Mouse (Mus musculus) cerebellum, postnatal 14 days (tissue): Measurements from ENCODE around the gene Usp30.

ENCODE experiments used
- DNase-seq, 2 experiments: peaks; one replicate each; pipeline ENCODE4 v3.0.0; 2021; ENCODE audit warnings: mixed read lengths in 2 of 2

The Usp30 gene

GRCm38 (mm10) chr5:114129550-114130210 lies 64.4 kb downstream of the Usp30 start:
- no peak for DNase-seq

GRCm38 (mm10) chr5:114130211-114130605 lies 64.9 kb downstream of the Usp30 start, which contains the start of gene Ung:
Gene Ung, plus strand, starts transcription at chr5:114130386.
- DNase-seq: peak; percentile 76 to 83

- DNase-seq: peak; percentile 97
Observed at GRCm38 (mm10) chr5:114130698-114131520, 65.6 kb downstream of the Usp30 start.

DNA sequence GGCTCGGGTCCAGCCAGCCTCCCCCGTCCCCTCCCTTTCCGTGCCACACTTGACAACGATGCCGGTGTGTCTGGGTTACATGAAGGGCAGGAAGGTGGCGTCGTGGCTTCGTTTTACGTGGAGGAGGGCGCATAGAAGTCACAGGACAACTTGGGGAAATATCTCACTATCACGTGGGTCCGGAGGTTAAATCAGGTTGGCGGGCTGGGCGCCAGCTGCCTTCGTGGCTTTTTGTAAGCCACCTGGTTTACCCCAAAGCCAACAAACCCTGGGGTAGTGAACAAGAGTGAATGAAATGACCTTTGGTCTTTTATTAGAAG lies 66.2 kb downstream of the Usp30 start:
- peak; percentile 73 to 81 for DNase-seq

GRCm38 (mm10) chr5:114132841-114133240 lies 67.6 kb downstream of the Usp30 start:
- no peak for DNase-seq

DNA sequence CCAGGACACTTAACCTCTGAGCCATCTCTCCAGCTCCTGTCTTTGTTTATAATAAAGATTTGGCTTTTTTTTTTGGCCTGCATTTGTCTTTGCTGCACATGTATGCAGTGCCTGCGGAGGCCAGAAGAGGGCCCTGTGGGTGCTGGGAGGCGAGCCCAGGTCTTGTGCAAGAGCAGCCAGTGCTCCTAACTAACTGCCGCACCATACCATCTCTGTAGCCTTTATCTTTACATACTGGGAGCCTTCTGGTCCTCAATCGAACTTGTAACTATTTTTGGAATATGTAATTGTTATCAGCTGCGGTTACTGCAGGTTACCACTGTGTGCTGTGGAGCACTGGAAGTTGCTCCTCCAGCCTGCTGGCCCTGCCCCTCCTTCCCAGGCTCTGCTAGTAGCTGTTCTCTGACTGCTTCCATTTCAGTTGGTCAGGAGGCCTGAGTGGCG lies 68.9 kb downstream of the Usp30 start:
- peak; percentile 58 to 82 for DNase-seq

DNA sequence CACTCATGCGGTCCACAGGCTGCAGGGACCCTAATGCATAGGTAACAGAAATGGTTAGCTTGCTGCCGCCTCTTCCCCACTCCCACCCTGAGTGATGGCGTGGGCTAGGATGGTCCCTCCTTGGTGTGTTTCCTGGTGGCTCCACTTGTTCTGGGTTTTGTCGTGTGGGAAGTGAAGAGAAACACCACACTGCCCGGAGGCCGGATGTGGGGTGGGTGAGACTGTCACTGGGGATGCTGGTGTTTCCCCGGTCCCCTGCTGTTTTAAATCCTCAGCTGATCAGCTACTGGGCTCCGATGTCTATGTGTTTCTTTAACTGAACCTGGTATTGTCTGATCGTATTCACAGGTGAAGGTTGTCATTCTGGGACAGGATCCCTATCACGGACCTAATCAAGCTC lies 70.3 kb downstream of the Usp30 start:
- no peak for DNase-seq

DNA sequence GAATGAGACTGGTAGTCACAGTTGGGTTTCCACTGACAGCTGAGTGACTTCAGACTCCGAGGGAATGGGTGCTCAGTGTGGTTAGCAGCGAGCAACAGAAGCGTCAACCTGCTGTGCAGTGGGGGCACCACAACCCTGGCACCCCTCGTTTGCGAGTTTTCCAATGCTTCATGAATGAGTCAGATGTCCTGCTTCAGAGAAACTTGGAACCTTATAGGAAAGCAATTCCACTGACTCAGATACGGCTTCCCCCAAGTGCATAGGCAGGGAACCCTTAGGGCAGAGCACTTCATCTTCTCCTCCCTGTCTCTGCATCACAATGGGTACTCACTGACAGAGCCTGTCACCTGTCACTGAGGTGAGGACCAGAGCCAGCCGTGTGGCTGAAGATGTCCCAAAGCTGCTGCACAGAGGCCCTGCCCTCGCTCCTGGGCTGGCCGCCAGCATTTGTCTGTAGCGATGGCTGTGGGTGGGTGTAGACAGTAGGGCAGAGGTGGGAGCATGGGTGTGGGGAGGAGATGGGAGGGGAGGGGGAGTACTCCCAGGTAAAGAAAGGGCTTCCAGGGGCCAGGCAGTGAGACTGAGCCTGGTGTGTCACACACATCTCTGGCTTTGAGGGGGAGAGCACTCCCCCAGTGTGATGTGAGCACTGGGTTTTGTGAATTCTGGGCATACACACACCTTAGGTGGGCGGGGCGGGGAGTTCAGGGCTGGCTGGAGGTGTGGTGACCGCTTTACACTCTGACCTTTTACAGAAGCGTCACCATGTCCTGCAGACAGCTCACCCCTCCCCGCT lies 72.4 kb downstream of the Usp30 start:
- no peak for DNase-seq

GRCm38 (mm10) chr5:114138277-114139164 lies 73.3 kb downstream of the Usp30 start:
- no peak for DNase-seq

GRCm38 (mm10) chr5:114139175-114139574 lies 73.9 kb downstream of the Usp30 start:
- DNase-seq: peak; percentile 67 to 85

DNA sequence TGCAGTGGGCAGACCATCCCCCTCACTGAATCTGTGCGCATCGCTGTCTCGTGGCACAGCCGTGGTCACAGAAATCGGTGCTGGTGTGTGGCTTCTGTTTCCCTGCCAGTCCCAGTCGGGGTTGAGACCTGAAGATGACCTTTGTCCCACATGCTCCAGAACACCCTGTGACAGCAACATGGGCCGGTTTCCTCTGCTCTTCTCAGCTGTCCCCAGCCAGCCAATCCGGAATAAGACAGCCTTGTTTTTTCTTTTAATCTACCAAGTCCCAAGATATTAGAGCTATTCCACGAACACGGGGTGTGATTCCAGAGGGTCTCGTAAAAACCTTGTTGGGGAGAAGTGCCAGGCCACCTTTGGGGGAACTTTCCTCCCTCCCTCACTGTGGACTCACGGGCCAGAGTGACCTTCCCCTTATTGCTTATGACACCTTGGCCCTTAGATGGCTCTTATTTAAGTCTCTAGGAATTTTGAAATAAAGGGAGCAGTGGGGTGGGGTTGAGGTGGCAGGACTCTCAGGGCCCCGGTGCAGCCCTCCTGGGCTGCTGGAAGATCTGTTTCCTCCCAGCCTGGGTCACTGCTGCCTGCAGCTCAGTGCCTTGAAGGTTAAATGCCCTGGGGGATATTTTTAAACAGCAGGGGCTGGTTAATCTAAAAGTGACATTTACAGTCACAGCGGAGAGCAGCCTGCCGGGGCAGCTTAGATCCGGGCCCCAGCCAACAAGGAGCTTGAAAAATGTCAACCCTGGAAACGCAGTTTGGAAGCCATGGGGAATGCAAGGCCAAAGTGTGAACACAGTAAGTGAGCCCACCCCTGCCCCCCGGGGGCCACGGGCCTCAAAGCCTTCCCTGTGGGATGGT lies 81.0 kb downstream of the Usp30 start, which contains the start of gene Acacb:
Gene Acacb, plus strand, starts transcription at position 508 of the 861 bp plus-strand sequence.
- no peak for DNase-seq

DNA sequence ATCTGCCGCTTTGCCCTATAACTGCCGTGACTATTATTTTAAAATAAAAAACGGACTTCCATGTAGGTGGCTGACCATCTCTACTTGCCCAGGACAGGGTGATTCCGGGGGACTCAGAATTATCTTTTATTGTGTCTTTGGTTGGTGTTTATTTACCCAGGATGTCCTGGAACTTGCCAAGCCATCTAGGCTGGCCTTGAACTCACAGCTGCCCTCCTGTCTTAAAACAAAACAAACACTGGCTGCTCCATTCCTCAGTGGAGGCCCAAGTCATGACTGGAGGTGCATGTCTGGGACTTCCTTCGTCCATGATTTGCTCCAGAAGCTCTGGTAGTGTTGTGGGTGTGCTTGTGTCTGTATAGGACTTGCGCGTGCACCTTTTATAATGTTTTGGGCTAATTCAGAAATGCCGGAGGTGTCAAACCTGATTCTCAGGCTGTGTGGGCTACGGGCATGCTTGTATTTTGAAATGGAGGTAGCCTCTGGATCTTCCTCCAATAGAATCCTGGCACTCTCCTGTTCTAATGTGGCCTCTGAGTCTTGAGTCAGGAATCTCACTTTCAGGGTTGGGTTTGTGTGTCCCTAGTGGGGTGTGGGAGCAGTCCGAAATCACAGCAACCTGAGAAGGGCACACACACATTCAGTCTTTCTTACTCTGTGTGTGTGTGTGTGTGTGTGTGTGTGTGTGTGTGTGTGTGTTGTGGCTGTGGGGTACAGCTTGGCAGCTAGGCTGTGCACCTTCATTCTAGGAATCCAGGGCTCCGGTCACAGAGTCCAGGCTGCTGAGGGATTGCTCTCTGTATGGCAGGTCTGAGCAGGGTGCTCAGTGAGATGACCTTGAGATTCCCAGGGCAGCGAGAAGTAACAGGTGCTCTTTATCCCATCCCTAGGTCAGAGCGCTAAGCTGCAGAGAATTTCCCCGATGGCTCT lies 82.0 kb downstream of the Usp30 start:
- no peak for DNase-seq

- DNase-seq: no peak
Observed at GRCm38 (mm10) chr5:114152359-114153092, 87.3 kb downstream of the Usp30 start.

GRCm38 (mm10) chr5:114153490-114153889 lies 88.2 kb downstream of the Usp30 start:
- no peak for DNase-seq

DNA sequence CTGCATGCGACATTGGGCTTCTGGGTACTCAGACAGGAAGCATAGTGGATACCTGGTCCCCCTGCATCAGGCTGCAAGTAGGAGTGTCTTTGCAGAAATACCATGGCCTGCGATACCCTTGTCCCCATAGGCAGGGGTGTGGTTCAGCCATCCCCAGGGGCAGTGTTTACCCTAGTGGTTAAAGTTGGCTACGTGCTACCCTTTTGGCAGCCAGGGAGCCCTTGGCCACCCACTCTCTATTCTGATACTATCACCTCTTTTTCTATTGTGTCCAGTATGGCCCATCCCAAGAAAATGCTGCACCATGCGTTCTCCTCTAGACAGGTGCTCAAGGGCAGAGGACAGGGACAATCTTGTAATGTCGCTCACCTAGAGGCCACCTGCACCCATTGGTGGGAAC lies 89.5 kb downstream of the Usp30 start:
- DNase-seq: no peak

GRCm38 (mm10) chr5:114155168-114155933 lies 90.1 kb downstream of the Usp30 start:
- DNase-seq: peak in 1 of 2 experiments; percentile 55

GRCm38 (mm10) chr5:114157236-114157635 lies 92.0 kb downstream of the Usp30 start:
- no peak for DNase-seq

GRCm38 (mm10) chr5:114161424-114161823 lies 96.2 kb downstream of the Usp30 start:
- no peak for DNase-seq
